Mouse (Mus musculus) lung, postnatal 0 days (tissue): ENCODE data around the gene Ccdc15. TPM values are rescaled to one million over a fixed set of nuclear protein-coding genes. Genes with fewer than 3 reads are reported as not detected.
"Not testable (repeated sequence)": the region's sequence is repeated elsewhere in the genome, so short reads cannot be mapped to it uniquely, and the experiment has no call there.

Source experiments
- ATAC-seq: fragments of 200-750 bp; cut with Nextera tagmentation; 2 replicates; pipeline ENCODE4 v1.8.0; 2017; ENCODE audit warnings: moderate library complexity
- DNase-seq: peaks from one replicate; pipeline ENCODE4 v3.0.0-alpha.2; 2016; ENCODE audit warnings: low spot score
- H3K27ac ChIP-seq: fragments of 300-500 bp; sonication (generic); 2 replicates; pipeline ENCODE4 v1.5.1; 2014; ENCODE audit warnings: antibody characterized with exemption, mild to moderate bottlenecking, low read length, mixed read lengths
- H3K27me3 ChIP-seq: fragments of 300-500 bp; sonication (generic); replicated peaks from 2 replicates; pipeline ENCODE4 v1.6.1; 2014; ENCODE audit warnings: low read length, mixed read lengths; ENCODE audit not compliant: insufficient read depth
- H3K36me3 ChIP-seq: fragments of 300-500 bp; sonication (generic); 2 replicates; pipeline ENCODE4 v1.6.1; 2014; ENCODE audit warnings: low read length, mixed read lengths; ENCODE audit not compliant: insufficient read depth
- H3K4me1 ChIP-seq: fragments of 300-500 bp; sonication (generic); 2 replicates; pipeline ENCODE4 v1.6.1; 2014; ENCODE audit warnings: antibody characterized with exemption, low read depth, low read length, mixed read lengths; ENCODE audit not compliant: insufficient read depth
- H3K4me2 ChIP-seq: fragments of 300-500 bp; sonication (generic); replicated peaks from 2 replicates; pipeline ENCODE4 v1.6.1; 2014; ENCODE audit warnings: low read depth, mild to moderate bottlenecking, low read length, moderate library complexity, mixed read lengths
- H3K4me3 ChIP-seq: fragments of 300-500 bp; sonication (generic); 2 replicates; pipeline ENCODE4 v1.5.1; 2014; ENCODE audit warnings: low read depth, low read length
- H3K9ac ChIP-seq: fragments of 300-500 bp; sonication (generic); replicated peaks from 2 replicates; pipeline ENCODE4 v1.6.1; 2014; ENCODE audit warnings: low read depth, mild to moderate bottlenecking
- H3K9me3 ChIP-seq: fragments of 300-500 bp; sonication (generic); 2 replicates; pipeline ENCODE4 v1.6.1; 2016; ENCODE audit warnings: low read length, mixed read lengths
- CTCF ChIP-seq: IDR thresholded peaks from 2 replicates; pipeline ENCODE4 v1.5.1; 2016; ENCODE audit warnings: antibody characterized with exemption, mild to moderate bottlenecking
- EP300 ChIP-seq: IDR thresholded peaks from 2 replicates; pipeline ENCODE4 v1.6.1; 2016; ENCODE audit warnings: antibody characterized with exemption, mild to moderate bottlenecking, control low read depth
- WGBS: fragments of 180-500 bp; shearing (Covaris S2); extraction: QIAGEN DNeasy Blood & Tissue Kit; methylation state at CpG from one replicate; pipeline ENCODE4 v1.1.7; 2014; 5-methylcytosine and 5-hydroxymethylcytosine counted together
- polyA plus RNA-seq: library from polyadenylated mRNA; unstranded; fragments of >200 nt; fragmentation: Nextera tagmentation; extraction: Ambion mirVana; gene quantifications from 2 replicates; pipeline ENCODE4 v1.2.1, GENCODE M21; 2015

The Ccdc15 gene
- polyA plus RNA-seq, 1 experiment from 2014 or later, result 4.5 TPM

DNA sequence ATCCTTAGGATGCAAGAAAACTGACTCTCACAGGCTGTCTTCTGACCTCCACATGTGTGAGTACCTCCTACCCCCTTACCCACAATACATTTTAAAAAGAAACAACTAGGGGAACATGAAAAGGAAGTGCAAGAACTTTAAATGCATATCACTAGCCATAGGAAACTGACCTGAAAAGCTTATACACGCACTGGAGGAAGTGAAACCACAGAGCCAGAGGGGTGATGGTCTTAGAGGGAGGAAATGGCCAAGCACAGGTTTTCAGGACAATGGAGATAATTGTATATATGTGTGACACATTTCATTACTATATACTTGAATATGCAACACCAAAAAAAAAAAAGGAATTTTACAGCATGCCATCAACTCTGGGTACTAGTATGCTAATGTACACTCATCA lies 46.5 kb downstream of the Ccdc15 start:
- no peak overlapping the region for H3K4me3 ChIP-seq
- 56% methylated on average over 1 of the region's 1 CpGs for WGBS
- no peak overlapping the region for H3K9ac ChIP-seq

DNA sequence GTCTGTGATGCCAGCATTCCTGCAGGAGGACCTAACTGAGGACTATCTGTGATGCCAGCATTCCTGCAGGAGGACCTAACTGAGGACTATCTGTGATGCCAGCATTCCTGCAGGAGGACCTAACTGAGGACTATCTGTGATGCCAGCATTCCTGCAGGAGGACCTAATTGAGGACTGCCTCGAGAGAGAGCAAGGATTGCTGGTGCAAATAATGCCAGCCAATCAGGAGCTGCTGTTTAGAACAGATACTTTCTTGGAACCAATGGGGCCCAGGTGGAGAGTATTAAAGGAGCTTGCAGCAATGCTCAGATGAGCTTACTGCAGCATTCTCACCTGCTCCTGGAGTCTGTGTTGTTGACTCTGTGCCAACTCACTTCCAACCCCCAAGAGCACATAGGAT lies 47.7 kb downstream of the Ccdc15 start:
- WGBS, result 54% methylated on average over 1 of the region's 1 CpGs
- not testable (repeated sequence) for H3K9ac ChIP-seq, ATAC-seq, H3K4me3 ChIP-seq, H3K4me2 ChIP-seq, H3K4me1 ChIP-seq, DNase-seq, H3K27me3 ChIP-seq, H3K36me3 ChIP-seq, H3K9me3 ChIP-seq, H3K27ac ChIP-seq

More for the DNA sequence above, 46.5 kb downstream of the Ccdc15 start:
- no peak overlapping the region for H3K27ac ChIP-seq
- H3K36me3 ChIP-seq, result no peaks in the 10 kb centered on the region
- no peaks in the 10 kb centered on the region for H3K9me3 ChIP-seq
- TF ChIP-seq CTCF, result no peak
- no peak for TF ChIP-seq EP300
- DNase-seq, result no peak
- H3K4me1 ChIP-seq, result no peaks in the 10 kb centered on the region
- no peak overlapping the region for H3K4me2 ChIP-seq
- no peak for ATAC-seq
- H3K27me3 ChIP-seq, result no peaks in the 10 kb centered on the region

DNA sequence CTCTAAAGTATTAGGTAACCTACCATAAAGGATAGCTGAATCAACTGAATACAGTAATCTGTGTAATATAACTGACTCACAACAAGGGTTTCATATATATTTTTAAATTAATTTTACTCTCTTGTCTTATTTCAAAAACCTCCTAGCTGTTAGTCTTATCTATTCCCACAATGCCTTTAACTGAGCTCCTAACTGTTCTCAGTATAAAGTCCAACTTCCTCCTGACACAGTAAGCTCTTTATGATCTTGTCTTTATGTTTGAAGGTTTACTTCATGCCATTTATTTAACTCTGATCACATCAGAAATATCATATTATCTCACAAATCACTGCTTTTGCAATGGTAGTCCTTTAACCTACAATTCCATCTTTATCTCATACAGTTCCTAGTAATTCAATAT lies 52.6 kb downstream of the Ccdc15 start:
- Histone ChIP-seq H3K4me3 (no peak overlapping the region), H3K27ac (no peak overlapping the region), H3K36me3 (no peaks in the 10 kb centered on the region), H3K27me3 (no peaks in the 10 kb centered on the region), H3K4me1 (no peaks in the 10 kb centered on the region), H3K9ac (no peak overlapping the region), H3K9me3 (no peaks in the 10 kb centered on the region), H3K4me2 (no peak overlapping the region)
- DNase-seq, result no peak
- no peak for TF ChIP-seq EP300
- no peak for TF ChIP-seq CTCF
- ATAC-seq, result no peak

DNA sequence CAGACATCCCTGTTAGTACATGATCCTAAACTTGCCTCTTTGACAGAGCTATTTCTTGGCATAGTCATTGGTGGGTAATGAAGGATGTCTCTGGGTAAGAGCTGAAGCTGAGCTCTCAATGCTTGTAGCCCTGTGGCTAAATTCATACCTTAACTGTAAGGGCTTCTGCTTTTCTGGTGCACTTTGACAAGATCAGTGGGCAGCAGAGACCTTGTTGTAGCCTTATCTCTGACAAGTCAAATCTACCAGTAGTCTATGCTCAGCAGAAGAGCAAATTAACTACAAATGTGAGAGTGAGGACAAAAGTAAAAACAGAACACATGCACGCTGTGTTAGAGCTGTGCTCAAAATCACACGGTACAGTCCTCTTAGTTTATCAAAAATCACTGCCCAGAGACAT lies 81.6 kb downstream of the Ccdc15 start:
- ATAC-seq, result no peak
- H3K27ac ChIP-seq, result no peak overlapping the region
- H3K9me3 ChIP-seq, result no peaks in the 10 kb centered on the region
- no peaks in the 10 kb centered on the region for H3K36me3 ChIP-seq
- no peak overlapping the region for H3K9ac ChIP-seq
- H3K4me2 ChIP-seq, result no peak overlapping the region
- no peak for TF ChIP-seq CTCF
- TF ChIP-seq EP300, result no peak
- no peaks in the 10 kb centered on the region for H3K27me3 ChIP-seq
- DNase-seq, result no peak
- WGBS, result 92% methylated on average over 2 of the region's 2 CpGs
- no peaks in the 10 kb centered on the region for H3K4me1 ChIP-seq
- no peak overlapping the region for H3K4me3 ChIP-seq

DNA sequence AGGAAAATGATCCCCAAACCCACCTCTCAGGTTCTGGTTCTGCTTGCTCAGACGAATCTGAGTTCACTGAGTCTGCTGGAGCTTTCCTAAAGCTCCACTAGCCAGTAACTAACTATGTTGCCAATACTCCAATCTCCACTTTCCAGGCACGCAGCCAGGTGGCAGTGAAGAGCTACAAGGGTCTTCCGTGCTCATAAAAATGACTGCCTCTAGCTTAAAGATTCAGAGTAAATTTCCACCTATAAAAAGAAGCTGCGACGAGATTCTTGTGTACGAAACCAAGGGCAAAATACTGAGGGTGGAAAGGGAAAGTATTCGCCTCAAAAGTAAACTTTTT lies 92.4 kb downstream of the Ccdc15 start:
- peak; percentile 65 for ATAC-seq
- peak overlapping the region; percentile 34; the same call in 1 of the 2 replicates for H3K9ac ChIP-seq
- H3K9me3 ChIP-seq, result no peaks in the 10 kb centered on the region
- no peak overlapping the region; the same call in 1 of the 2 replicates for H3K27ac ChIP-seq
- H3K27me3 ChIP-seq, result no peaks in the 10 kb centered on the region
- peak; percentile 79 for TF ChIP-seq CTCF
- no peak for TF ChIP-seq EP300
- peak overlapping the region; percentile 41 for H3K4me3 ChIP-seq
- peak overlapping the region; percentile 84 for H3K4me2 ChIP-seq
- 22% methylated on average over 7 of the region's 7 CpGs for WGBS
- H3K4me1 ChIP-seq, result peaks cover 6% of the 10 kb centered on the region; the same call in 1 of the 2 replicates
- no peaks in the 10 kb centered on the region for H3K36me3 ChIP-seq
- DNase-seq, result peak; percentile 82

DNA sequence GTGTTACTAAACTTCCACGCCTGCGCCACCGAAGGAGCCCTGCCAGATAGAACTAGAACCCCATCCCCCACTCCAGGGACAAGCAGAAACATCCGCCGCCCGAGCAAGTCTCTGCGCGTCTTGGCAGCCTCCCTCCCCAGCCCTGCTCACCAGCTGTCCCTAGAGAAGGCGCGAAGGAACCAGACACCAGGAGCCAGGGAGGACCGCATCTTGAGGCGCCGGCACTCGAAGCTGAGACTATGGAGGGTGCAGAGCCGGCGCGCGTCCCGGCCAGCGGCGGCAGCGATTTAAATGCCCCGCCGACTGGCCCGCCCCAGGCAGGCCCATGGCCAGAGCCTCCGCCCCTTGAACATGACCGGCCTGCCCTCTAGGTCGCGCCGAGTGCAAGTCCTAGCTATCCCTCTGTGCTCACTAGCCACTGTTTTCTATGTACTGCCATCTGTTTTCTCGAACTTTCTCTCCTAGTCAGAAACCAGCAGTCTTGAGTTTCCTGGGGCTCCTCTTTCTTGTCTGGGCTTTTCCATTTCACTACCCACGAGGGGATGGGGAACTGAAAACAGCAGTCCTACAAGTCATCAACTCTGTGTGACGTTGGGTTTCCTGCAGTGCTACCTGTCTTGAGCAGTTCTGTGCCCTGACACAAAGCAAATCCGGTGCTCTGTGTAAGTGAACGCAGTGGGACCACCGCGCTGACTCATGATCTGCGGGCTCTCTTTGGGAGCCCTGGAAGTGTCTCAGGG lies 92.9 kb downstream of the Ccdc15 start, which contains the start of gene Slc37a2:
TSS of gene Slc37a2 (minus strand) at position 590 of the 740 bp plus-strand sequence.
- no peak within 1 kb of the TSS; the same call in 1 of the 2 replicates for H3K27ac ChIP-seq
- H3K4me3 ChIP-seq, result peak within 1 kb of the TSS; percentile 41
- H3K36me3 ChIP-seq, result no peaks in the 10 kb centered on the region
- peak within 1 kb of the TSS; percentile 84 for H3K4me2 ChIP-seq
- peak; percentile 73 for DNase-seq
- H3K27me3 ChIP-seq, result no peaks in the 10 kb centered on the region
- TF ChIP-seq CTCF (no peak; the same call in 1 of the 2 replicates), EP300 (no peak)
- H3K9ac ChIP-seq, result peak within 1 kb of the TSS; percentile 34; the same call in 1 of the 2 replicates
- H3K9me3 ChIP-seq, result no peaks in the 10 kb centered on the region
- WGBS, result 2% methylated on average over 38 of the region's 38 CpGs
- ATAC-seq, result peak; percentile 94
- H3K4me1 ChIP-seq, result peaks cover 6% of the 10 kb centered on the region; the same call in 1 of the 2 replicates
